Mouse (Mus musculus) midbrain, embryonic 14.5 days (tissue): Measurements from ENCODE around the gene Stfa3. TPM values are rescaled to one million over a fixed set of nuclear protein-coding genes. Genes with fewer than 3 reads are reported as not detected.
A peak's percentile ranks its signal among the peaks of the same experiment; 100 is the strongest.

Experiments used
- ATAC-seq: fragments of 200-750 bp; cut with Nextera tagmentation; 2 replicates; pipeline ENCODE4 v1.8.0; 2017; ENCODE audit warnings: moderate number of reproducible peaks, moderate library complexity; ENCODE audit not compliant: low FRiP score, low TSS enrichment
- DNase-seq: peaks from one replicate; pipeline ENCODE4 v3.0.0-alpha.2; 2015
- H3K27ac ChIP-seq: fragments of 300-500 bp; sonication (generic); replicated peaks from 2 replicates; pipeline ENCODE4 v1.5.1; 2014; ENCODE audit warnings: mild to moderate bottlenecking, low read depth, low read length, moderate library complexity
- H3K27me3 ChIP-seq: fragments of 300-500 bp; sonication (generic); 2 replicates; pipeline ENCODE4 v1.6.1; 2014; ENCODE audit warnings: low read length, control low read depth, mixed read lengths; ENCODE audit not compliant: control insufficient read depth, insufficient read depth
- H3K36me3 ChIP-seq: fragments of 300-500 bp; sonication (generic); 2 replicates; pipeline ENCODE4 v1.6.1; 2014; ENCODE audit warnings: low read length, control low read depth; ENCODE audit not compliant: control insufficient read depth, insufficient read depth
- H3K4me1 ChIP-seq: fragments of 300-500 bp; sonication (generic); 2 replicates; pipeline ENCODE4 v1.6.1; 2014; ENCODE audit warnings: mild to moderate bottlenecking, antibody characterized with exemption, low read length, control low read depth; ENCODE audit not compliant: control insufficient read depth, insufficient read depth
- H3K4me2 ChIP-seq: fragments of 300-500 bp; sonication (generic); 2 replicates; pipeline ENCODE4 v1.6.1; 2014; ENCODE audit warnings: mild to moderate bottlenecking, low read length, moderate library complexity
- H3K4me3 ChIP-seq: fragments of 300-500 bp; sonication (generic); replicated peaks from 2 replicates; pipeline ENCODE4 v1.5.1; 2014; ENCODE audit warnings: low read depth, low read length
- H3K9ac ChIP-seq: fragments of 300-500 bp; sonication (generic); replicated peaks from 2 replicates; pipeline ENCODE4 v1.6.1; 2014; ENCODE audit warnings: mild to moderate bottlenecking, low read length, moderate library complexity
- H3K9me3 ChIP-seq: fragments of 300-500 bp; sonication (generic); 2 replicates; pipeline ENCODE4 v1.6.1; 2016; ENCODE audit warnings: low read length, control low read depth, mixed read lengths; ENCODE audit not compliant: control insufficient read depth
- WGBS: fragments of 180-500 bp; shearing (Covaris S2); extraction: QIAGEN DNeasy Blood & Tissue Kit; methylation state at CpG from one replicate; pipeline ENCODE4 v1.1.7; 2014; 5-methylcytosine and 5-hydroxymethylcytosine counted together
- polyA plus RNA-seq: library from polyadenylated mRNA; unstranded; fragments of >200 nt; fragmentation: Nextera tagmentation; extraction: Ambion mirVana; gene quantifications from 2 replicates; pipeline ENCODE4 v1.2.1, GENCODE M21; 2014

The Stfa3 gene
- not detected in 2 replicates for polyA plus RNA-seq

DNA sequence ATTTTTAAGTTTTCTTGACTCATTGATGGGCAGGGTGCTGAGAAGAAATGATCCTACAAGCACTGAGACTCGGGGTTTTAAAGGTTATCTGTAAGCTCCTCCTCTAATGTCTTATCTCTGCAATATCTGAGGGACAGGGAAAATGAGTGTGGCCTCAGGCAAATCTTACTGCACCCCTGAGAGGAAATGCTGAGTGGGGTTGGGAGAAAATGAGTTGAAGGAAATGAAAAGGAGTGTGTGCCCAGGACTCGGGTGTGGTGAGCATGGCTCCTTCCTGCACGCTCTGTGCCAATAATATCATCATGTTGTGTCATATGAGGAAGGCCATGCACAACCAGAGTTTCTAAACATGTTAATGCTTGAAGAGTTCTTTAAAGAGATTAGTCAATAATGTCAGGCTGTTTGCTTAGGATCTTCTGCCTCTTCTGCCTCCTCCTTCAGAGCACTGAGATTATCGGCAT lies at the start of gene Stfa3:
TSS of gene Stfa3 (minus strand) at position 51 of the 461 bp plus-strand sequence.
- Histone ChIP-seq H3K27ac (no peak within 1 kb of the TSS), H3K9me3 (no peaks in the 10 kb centered on the region), H3K4me2 (no peak within 1 kb of the TSS), H3K4me3 (no peak within 1 kb of the TSS), H3K4me1 (no peaks in the 10 kb centered on the region), H3K36me3 (no peaks in the 10 kb centered on the region), H3K9ac (no peak within 1 kb of the TSS), H3K27me3 (no peaks in the 10 kb centered on the region)
- ATAC-seq (no peak), DNase-seq (no peak)
- WGBS, result 84% methylated on average over 4 of the region's 4 CpGs

DNA sequence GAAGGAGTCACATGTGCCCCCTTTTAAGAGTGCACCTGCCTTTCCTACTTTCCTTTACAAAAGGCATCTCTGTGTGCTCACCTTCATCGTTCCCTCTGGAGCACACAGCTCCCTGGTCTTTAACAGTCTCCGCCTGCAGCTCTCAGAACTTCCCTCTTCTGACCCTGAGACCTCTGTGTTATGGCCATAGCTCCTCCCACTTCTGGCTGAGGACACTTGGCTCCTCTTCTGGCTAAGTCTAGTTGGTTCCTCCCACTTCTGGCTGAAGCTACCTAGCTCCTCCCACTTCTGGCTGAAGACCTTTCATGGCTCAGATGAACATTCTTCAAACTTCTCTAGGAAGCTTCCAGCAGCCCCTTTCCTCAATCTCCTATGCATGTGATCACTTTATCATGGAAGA lies 47.1 kb upstream of the Stfa3 start:
- WGBS, result 83% methylated on average over 2 of the region's 2 CpGs
- H3K4me1 ChIP-seq, result no peaks in the 10 kb centered on the region
- no peaks in the 10 kb centered on the region for H3K36me3 ChIP-seq
- H3K4me3 ChIP-seq, result no peak overlapping the region
- H3K27ac ChIP-seq, result no peak overlapping the region
- no peak overlapping the region for H3K9ac ChIP-seq
- no peak for ATAC-seq
- DNase-seq, result no peak
- no peaks in the 10 kb centered on the region for H3K9me3 ChIP-seq
- no peaks in the 10 kb centered on the region for H3K27me3 ChIP-seq
- H3K4me2 ChIP-seq, result no peak overlapping the region

DNA sequence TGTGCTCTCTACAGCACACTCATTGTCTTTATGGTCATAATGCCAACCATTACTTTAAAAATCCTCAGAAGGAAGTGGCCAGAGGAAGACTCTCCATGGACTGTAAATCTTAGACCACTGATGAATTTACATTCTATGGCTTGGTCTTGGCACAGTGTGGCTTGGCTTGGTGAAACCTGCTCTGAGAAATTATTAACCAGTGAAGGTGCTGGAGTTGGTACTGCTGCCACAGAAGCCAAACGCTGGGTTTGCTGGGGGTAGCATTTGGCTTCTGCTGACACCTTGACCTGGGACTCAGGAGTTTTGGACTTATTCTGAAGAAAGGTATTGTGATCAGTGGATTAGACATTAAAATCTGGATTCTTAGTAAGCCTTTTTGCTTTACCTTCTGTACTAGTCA lies 37.2 kb upstream of the Stfa3 start:
- no peaks in the 10 kb centered on the region for H3K4me1 ChIP-seq
- DNase-seq (no peak), ATAC-seq (no peak)
- no peaks in the 10 kb centered on the region for H3K36me3 ChIP-seq
- H3K9ac ChIP-seq, result no peak overlapping the region
- no peaks in the 10 kb centered on the region for H3K9me3 ChIP-seq
- H3K4me2 ChIP-seq, result no peak overlapping the region
- H3K27me3 ChIP-seq, result no peaks in the 10 kb centered on the region
- WGBS, result 93% methylated on average over 1 of the region's 1 CpGs
- H3K27ac ChIP-seq, result no peak overlapping the region
- no peak overlapping the region for H3K4me3 ChIP-seq

DNA sequence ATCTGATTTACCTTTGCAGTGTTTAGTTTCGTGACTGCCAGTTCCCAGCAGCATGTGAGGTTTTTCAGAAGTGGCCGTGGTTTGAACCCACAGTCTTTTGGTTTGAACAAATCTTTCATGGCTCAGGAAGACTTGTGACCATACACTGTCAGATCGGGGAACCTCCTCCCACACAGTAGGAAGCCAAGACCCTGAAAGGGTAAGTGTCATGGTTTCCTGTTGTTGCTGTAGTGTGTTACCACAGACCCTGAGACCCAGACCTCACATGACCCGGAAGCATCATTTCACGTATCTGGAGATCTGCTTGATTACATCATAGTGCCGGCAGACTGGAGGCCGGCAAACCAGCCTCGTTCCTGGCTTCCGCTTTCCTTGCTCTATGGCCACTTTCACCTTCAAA lies 21.7 kb upstream of the Stfa3 start:
- Histone ChIP-seq H3K4me1 (no peaks in the 10 kb centered on the region), H3K9ac (no peak overlapping the region), H3K36me3 (no peaks in the 10 kb centered on the region), H3K27me3 (no peaks in the 10 kb centered on the region), H3K4me3 (no peak overlapping the region), H3K27ac (no peak overlapping the region), H3K9me3 (no peaks in the 10 kb centered on the region), H3K4me2 (no peak overlapping the region)
- no peak for DNase-seq
- ATAC-seq, result no peak
- WGBS, result 91% methylated on average over 9 of the region's 9 CpGs

DNA sequence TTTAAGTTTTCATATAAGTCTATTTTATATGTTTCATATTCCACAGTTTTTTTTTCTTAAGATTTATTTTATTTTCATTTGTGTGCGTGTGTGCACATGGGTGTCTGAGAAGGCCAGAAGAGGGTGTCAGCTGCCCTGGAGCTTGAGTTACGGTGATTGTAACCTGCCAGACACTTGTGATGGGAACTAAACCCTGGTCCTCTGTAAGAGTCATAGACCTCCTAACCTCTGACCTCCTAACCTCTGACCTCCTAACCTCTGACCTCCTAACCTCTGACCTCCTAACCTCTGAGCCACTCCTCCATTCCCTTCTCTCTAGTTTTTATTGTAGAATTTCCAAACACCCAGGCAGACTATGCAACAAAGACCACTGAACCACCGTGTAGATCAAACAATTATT lies 20.3 kb upstream of the Stfa3 start:
- WGBS, result 91% methylated on average over 3 of the region's 3 CpGs

DNA sequence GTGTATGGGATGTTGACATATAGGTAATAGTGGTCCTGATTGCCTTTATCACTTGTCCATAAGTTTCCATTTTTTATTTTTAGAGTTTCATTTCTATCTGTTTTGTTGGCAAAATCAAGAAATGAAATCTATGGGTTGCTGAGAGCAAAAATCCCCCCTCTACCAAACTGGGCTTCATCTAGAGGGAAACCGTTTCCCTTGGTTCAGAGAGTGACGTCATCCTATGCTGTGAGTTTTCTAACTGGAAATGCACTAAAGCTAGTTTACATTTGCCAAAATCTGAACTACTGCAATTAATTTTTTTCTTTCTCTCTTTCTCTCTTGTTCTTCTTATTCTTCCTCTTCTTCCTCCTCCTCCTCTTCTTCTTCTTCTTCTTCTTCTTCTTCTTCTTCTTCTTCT lies 19.7 kb upstream of the Stfa3 start:
- no peak for ATAC-seq
- WGBS, result 91% methylated on average over 2 of the region's 2 CpGs
- Histone ChIP-seq H3K27ac (no peak overlapping the region), H3K36me3 (no peaks in the 10 kb centered on the region), H3K4me1 (no peaks in the 10 kb centered on the region), H3K9me3 (no peaks in the 10 kb centered on the region), H3K4me3 (no peak overlapping the region), H3K9ac (no peak overlapping the region), H3K4me2 (no peak overlapping the region), H3K27me3 (no peaks in the 10 kb centered on the region)
- DNase-seq, result no peak

More for the DNA sequence above, 20.3 kb upstream of the Stfa3 start:
- H3K9ac ChIP-seq, result no peak overlapping the region
- no peak overlapping the region for H3K4me2 ChIP-seq
- no peaks in the 10 kb centered on the region for H3K4me1 ChIP-seq
- H3K36me3 ChIP-seq, result no peaks in the 10 kb centered on the region
- no peak overlapping the region for H3K27ac ChIP-seq
- H3K27me3 ChIP-seq, result no peaks in the 10 kb centered on the region
- ATAC-seq, result no peak
- no peaks in the 10 kb centered on the region for H3K9me3 ChIP-seq
- no peak for DNase-seq
- no peak overlapping the region for H3K4me3 ChIP-seq

DNA sequence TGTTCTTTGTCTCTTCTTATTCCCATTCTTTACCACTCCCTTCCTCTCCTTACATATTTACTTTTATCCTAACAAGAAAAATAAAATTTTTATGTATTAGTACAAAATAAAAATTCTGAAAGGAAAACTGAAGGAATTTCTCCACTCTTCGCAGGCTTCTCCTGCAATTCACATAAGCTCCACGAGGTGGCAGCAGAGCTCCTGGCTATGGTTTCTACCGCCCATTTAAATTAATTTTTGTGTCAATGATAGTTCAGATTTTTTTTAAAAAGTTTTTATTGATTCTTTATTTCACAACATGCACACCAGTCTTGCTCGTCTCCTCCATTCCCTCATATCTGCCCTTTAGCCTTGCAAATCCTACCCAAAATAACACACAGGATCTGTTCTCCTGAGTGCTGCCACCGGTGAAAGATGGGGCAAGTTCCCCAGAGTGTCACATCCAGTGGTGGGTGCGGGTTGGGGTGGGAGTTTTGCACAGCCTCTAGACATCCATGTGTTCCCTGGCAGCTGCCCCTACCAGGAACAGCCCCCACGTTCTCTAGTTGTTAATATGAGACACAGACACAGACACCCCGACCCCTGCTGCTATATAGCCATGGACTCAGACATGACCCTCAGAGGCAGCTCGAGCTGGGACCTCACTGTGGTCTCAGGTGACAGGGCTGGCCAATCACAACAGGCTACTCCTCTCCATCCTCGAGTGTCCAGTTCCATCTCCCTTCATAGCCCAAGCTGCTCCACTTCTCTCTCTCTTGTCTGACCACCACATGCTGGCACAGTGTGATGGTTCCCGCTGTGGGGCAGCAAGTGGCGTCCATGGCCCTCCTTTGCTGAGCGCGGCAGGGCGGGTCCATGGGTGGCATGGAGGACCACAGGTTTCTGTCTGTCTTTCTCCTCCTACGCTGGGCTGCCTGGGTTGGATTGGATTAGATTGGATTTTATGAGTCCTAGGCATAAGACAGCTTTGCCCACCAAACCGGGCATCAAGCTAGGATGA lies 18.3 kb upstream of the Stfa3 start:
- Histone ChIP-seq H3K4me3 (no peak overlapping the region), H3K4me1 (no peaks in the 10 kb centered on the region), H3K27me3 (no peaks in the 10 kb centered on the region), H3K27ac (no peak overlapping the region), H3K36me3 (no peaks in the 10 kb centered on the region), H3K9me3 (no peaks in the 10 kb centered on the region), H3K9ac (no peak overlapping the region), H3K4me2 (no peak overlapping the region)
- WGBS, result 55% methylated on average over 17 of the region's 17 CpGs
- DNase-seq, result peak; percentile 69
- 0 out of 2 replicates have a peak, but pooled peaks have one; percentile 50 for ATAC-seq

DNA sequence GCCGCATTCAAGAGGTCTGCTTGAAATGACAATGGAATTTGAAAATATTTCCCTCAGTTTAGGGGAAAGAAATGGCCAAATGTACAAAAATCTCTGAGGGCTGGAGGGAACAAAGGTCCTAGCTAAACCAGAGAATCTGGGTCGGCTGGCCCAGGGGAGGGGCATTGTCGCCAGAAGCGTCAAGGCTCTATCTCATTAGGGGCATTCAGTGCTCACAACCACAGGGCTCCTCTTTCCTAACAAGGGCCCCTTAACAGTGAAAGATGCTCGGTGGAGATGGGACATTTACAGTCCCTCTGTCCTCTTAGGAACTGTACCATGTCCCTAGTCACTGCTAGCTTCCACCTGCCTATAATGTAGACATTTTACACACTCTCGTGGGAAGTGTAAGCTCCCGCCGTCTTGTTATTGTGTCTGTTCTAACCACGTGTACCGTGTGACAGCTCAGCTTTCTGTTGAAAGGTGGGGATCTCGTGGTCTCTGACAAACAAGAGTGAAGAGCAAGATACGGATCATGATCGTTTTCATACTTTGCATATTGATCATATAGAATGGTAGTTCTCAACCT lies 16.0 kb upstream of the Stfa3 start:
- DNase-seq (peak; percentile 23), ATAC-seq (peak; percentile 15; the same call in 1 of the 2 replicates)
- H3K9ac ChIP-seq, result no peak overlapping the region
- WGBS, result 22% methylated on average over 13 of the region's 13 CpGs
- no peaks in the 10 kb centered on the region for H3K27me3 ChIP-seq
- H3K27ac ChIP-seq, result no peak overlapping the region
- no peaks in the 10 kb centered on the region for H3K9me3 ChIP-seq
- H3K4me1 ChIP-seq, result no peaks in the 10 kb centered on the region
- no peaks in the 10 kb centered on the region for H3K36me3 ChIP-seq
- no peak overlapping the region for H3K4me3 ChIP-seq
- peak overlapping the region; percentile 31 for H3K4me2 ChIP-seq
